Mouse (Mus musculus): ENCODE measurements at regions not wholly inside any gene's neighbourhood (a gene's known extent, or its start where the extent isn't known, plus 50 kb on each side); places are given as distances from the start of the nearest gene placed in this dataset.
A peak's percentile ranks its signal among the peaks of the same experiment; 100 is the strongest.

DNA sequence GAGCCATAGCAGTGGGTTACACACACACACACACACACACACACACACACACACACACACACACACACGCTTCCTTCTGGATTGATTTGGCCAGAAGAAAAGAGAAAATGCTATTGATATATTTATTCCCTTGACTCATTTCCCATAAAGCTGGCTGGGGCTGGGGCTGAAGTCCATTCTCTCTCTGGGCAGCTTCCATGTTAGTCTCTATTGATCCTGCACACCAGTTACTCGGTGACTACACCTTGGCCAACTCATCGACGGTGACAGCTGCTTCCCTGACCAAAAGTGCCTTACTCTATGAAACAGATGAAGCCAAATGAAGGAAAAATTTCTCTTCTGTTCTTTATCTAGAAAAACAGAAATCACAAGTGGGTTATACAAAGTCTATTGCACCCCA, 82.1 kb downstream of the Snx18 start:
- no peak for DNase-seq (ENCODE audit: low spot score in 2 of 2)

DNA sequence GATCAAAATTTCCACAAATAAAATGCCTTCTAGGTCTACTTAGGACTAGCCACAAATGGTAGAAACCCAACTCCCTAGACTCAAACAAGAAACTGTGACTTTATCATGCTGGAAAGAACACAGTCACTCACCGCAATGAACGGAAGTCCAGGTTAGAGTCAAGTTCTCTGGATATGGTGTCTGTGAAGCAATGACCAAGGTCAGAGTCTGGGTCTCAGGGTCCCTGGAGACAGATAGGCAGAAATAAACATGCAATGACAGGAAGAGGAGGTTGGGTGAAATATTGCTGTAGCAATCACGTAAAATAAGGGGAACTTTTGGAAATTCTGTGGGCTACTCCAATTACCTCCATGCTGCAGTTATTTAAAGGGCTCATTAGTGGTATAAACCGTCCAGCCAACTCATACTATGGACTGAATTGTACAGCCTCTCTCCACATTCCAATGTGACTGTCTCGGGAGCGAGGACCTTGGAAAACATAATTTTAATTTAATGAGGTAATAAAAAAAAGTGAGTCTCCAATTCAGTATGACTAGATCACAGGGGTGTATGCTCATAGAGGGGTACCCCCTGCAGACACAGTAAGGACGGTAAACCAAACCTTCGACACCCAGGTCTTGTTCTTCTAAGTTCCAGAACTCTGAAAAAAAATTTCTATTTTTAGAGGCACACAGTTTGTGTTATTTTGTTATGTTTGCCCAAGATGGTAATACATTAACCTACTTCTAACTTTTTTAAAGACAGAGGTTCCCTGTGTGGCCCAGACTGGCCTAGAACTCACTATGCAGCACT, 83.5 kb downstream of the Snx18 start:
- DNase-seq (ENCODE audit: low spot score in 2 of 2): no peak

DNA sequence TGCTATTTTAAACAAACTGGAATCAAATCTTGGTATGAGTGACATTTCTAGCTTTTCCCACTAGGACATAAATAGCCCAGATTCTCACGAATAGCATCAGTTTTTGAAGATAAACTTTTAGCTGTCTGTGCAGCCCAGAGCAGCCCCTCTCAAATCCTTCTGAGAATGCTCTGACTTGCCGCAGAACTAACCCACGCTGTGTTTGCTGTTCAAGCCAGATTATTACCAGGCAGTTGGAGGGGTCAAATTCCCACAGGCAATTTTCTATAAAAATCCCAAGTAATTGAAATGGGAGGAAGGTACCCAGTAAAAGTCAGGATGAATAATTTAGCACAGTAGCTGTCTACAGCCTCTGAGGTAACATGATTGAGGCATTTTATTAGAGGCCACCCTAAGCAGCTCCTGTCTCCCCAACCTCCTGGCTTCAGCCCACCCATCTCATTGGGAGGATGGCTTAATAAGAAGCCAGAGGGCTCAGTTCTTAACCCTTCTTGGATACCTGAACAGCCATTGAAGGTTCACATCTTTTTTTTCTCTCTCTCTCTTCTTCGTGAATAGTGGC, 84.4 kb downstream of the Snx18 start:
- DNase-seq (ENCODE audit: low spot score in 2 of 2): no peak

DNA sequence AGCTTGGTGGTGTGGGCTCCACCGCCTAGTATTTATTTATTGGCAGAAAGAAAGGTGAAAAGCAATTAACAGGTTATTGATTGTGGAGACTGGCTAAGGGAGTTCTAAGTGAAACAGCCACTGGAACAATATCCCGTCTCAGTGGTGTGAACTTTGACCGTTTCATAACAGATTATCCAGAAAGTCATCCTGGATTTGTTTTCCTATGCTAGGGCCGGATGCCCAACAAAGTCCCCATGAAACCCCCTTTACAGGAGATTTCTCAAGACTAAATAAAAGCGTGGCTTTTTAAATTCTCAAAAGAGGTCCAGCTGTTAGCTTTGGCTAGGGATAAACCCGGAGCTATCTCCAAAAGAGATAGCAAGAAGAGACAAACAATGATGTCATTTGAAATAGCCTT, 91.4 kb downstream of the Snx18 start:
- no peak for DNase-seq (ENCODE audit: low spot score in 2 of 2)

DNA sequence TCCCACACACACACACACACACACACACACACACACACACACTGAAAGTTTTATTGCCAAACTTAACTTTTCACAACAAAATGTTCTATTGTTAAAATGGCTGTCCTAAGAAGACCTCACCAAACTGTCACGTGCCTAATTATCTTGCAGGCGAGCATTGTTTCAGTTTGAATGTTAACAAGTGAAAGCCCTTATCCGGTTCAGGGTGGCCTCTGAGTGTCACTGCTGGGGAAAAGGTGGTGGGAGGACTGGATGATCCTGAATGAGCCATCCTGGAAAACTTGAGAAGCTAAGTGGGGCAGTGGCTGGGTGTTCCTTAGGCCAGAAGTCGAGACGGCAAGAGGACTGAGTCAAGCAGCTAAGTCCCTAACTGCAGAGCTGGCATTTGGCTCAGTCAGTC, 94.9 kb downstream of the Snx18 start:
- DNase-seq (ENCODE audit: low spot score in 2 of 2): no peak

DNA sequence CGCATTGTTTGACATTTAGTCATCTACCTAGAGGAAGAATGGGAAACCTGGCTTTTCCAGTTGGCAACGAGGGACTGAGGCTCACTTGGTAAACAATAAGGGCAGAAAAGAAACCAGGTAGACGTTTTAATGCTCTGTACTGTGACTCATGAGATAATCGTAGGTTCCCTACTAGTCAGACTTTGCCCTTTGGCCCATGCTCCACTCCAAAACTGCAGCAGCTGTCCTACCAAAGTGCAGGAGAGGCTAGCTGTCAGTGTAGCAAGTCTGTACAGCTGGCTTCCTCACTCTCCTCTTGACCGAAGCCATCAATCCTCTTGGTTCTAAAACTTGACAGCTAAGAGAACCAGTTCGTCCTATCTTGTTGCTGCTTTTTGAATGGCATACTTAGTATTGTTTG, 100.2 kb downstream of the Snx18 start:
- no peak for DNase-seq (ENCODE audit: low spot score in 2 of 2)

DNA sequence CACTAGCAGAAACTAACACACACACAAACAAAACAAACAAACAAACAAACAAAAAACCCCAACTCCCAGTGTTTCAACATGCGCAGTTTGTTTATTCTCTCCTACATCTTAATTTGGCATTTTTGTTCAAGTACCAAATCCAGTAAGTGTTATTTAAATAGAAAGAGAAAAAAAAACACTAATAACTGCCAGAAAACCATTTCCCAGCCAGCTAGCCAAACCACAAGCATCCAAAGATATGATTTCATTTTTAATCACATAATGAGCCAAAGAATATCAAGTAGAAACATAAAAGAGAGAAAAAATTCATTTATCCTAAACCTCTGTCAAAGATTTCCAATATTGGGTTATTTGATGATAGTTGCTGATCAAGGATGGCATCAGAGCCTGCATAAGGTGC, 102.3 kb downstream of the Snx18 start:
- DNase-seq (ENCODE audit: low spot score in 2 of 2): no peak

DNA sequence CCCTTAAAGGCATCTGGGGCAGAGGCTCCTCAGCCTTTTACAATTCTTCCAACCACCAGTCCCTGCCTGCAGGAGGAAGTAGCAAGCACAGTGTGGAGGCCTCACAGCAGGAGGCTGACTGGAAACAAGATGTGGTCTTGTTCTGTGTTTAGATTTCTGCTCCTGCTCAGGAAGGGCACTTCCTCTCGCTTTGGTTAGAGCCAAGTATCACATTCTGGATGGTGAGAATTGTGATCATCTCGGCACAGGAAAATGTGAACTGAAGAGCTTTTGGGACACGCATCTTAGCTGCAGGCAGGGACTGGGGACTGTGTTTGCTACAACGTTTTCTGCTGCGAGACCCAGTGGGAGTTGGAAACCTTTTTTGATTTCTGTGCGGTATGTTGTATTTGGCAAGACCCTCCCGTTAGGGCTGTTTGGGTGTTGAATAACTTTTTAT, 103.2 kb downstream of the Snx18 start:
- no peak for DNase-seq (ENCODE audit: low spot score in 2 of 2)

DNA sequence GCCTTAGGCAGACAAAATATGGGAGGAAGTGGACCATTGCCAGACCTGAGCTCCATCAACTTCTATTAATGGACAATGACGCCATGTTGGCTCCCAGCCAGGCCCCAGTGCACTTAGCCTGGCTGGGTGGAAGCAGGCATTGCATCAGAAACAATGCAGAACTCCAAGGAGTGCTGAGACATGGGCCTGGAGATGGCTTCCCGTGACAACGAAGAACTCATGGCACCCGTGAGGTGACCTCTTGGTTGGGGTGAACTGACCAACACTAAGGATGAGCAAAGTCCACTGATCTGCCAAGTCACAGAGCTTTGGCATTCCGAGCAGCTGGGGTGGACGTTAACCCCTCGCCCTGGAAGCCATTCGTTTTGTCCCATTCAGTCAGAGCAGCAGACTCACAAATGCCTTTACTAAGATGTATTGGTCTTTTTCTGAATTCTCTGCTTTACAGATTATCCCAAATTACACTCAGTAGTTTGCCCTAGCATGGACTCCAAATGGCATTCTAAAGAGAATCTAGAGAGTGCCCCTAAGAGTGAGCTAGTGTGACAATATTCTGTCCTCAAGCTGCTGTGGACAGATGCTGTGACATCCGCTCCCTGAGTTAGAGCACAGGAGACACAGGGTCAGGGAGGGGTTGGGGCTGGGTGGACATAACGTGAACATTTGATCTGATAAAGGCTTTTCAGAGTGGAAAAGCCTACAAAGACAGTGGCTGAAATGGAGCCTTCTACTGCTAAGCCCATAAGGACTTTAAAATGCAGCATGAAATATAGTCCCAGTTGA, 108.8 kb downstream of the Snx18 start:
- DNase-seq (ENCODE audit: low spot score in 2 of 2): peak in 1 of 2 experiments; percentile 46

DNA sequence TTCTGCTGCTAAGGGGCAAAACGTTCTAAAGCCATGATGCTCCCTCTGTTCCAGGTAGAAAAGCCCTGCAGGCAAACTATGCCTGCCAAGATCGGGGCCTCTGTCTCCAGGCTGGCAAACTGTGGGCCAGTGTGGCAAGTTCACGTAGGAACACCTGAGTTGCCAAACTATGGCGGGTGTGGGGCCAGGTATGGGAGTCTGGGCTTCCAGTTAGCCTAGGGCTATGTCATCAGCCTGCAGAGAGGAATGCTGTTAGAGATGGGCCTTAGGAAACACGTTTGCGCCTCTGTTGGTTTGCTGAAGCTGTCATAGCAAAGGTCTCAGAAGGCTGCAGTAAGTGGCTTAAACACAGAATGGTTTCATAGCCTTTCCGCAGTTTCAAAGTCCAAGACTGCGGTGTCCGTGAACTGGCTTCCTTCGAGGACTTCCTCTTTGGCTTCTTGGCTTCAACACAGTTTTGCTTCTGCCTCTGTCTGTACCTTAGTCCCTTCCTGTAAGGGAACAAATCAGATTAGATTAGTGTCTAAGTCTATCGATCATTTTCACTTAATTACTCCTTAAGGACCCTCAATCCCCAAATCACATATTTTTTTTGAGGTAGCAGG, 110.1 kb downstream of the Snx18 start:
- no peak for DNase-seq (ENCODE audit: low spot score in 2 of 2)

DNA sequence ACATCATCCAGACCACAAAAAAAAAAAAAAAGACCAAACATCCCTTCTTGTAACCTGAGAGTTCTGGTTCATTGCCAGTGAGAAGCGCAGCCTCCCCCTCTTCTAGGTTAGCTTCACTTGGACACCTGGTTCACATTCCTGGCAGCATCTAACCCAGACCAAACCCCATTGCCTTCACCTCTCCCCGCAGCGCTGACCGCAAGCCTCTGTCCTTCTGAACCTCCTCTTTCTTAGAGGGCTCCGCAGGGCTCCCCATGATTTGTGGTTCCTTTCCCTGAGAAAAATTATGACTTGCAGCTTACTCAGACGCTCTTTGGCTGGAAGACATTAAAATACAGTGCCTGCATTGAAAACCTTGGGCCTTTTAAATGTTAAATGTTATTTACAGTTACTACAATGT, 115.8 kb downstream of the Snx18 start:
- no peak for DNase-seq (ENCODE audit: low spot score in 2 of 2)

DNA sequence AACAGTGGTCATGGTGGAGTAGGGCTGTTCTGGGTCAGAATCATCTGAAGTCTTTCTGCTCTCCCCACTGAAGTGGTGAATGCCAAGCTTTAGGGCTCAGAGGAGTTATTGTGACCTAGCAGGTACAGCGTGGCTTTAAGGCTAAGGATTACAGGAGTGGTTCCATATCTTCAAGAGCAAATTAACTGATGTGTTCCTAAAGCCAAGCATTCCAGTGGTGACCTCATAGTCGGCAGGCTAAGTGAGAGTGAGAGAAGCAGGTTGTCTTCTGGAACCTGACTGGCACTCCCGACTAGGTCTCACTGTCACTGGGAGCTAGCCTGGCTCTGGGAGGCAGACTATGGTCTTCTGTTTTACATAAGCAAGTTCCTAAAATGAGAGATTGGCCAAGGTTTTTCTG, 116.3 kb downstream of the Snx18 start:
- DNase-seq (ENCODE audit: low spot score in 2 of 2): no peak

DNA sequence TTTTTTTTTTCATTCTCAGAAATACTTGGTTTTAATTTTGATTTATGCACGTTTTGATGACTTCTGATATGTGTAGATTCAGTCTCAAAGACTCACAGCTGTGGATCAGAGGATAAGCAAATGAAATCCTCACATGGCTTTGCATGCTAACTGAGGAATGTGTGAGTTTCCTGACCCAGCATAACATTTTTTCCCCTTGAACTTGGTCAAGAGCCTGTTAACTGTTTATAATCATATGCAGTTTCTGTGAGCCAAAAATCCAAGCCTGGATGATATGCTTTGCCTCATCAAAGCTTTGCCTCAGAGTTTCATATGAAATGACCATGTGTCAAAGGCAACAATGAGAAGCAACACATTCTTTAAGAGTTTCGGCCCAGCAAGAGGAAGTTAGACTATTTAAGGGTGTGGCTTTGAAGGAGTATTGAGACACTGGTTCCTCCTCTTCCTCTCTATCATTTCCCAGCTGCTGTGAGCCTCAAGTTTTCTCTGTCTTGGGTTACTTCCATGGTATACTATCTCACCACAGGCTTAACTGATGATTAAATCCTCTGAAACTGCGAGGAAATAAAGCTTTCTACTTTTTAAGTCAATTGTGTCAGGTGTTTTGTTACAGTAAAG, 117.9 kb downstream of the Snx18 start:
- DNase-seq (ENCODE audit: low spot score in 2 of 2): no peak

DNA sequence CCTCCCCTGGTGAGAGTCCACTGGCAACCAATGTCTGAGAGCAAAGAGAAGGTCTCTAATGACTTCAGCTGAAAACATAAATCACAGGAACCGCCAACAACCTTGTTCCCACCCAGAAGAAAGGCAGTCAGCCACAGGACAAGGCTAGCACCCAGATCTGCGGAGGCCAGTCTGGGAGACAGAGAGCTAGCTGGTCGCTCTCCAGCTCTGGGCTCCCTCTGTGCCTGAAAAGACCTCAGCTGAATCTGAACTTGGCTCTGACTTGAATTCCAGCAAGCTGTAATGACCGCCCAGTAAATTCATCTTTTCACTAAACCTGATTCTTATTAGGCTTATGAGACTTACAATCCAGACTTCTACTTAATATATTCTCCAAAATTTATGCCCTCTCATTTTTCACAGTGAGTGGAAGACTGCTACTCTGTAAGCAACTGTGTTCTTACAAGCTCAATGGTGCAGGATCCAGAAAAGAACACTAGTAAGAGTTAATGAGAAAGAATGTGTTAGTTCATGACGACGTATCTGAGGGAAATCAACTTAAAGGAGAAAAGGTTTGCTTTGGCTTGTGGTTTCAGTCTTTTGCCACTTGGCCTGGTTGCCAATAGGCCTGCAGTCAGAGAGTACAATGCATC, 119.2 kb downstream of the Snx18 start:
- DNase-seq (ENCODE audit: low spot score in 2 of 2): no peak

DNA sequence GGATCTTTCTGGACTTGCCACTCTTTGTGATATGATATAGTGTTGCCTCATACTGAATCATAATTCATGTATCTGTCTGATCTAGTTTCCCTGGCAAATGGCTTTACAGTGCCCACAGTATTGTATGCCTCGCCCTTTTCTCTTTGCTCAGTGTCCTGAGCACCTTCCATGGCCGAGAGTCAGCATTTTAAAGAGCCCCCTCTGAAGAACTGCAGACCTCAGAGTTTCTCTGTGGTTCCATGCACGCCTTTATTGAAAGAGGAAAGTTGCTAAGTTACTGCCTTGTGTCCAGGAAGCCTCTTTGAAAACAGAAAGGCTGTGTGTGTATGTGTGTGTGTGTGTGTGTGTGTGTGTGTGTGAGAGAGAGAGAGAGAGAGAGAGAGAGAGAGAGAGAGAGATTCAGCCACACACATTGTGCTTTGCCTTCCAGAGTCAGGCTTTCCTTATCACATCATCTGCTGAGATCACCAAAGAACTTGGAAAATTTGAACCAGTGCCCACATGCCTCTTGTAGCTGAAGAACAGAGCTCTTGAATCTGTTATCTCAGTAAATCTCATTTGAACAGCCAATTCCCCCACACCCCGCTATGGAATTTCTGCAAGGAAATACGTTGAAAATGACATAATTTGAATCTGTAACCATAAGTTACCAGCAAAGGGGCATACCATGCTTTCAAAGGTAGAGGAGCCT, 122.6 kb downstream of the Snx18 start:
- no peak for DNase-seq (ENCODE audit: low spot score in 2 of 2)

DNA sequence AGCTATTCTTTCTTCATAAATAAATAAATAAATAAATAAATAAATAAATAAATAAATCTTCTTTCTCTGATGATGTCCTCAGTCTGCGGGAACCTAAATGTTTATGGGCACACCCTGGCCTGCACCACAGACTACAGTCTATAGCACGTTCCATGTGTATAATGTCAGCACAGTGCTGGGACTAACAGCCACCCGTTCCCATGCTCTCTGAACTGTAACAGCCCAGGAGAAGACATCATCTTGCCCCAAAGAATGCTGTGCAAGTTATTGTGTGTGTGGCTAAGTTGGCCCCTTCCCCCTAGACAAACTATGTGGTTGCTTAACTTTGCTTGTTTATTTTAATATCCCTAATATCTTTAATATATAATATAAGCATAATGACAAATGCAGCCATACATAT, 123.2 kb downstream of the Snx18 start:
- DNase-seq (ENCODE audit: low spot score in 2 of 2): no peak

DNA sequence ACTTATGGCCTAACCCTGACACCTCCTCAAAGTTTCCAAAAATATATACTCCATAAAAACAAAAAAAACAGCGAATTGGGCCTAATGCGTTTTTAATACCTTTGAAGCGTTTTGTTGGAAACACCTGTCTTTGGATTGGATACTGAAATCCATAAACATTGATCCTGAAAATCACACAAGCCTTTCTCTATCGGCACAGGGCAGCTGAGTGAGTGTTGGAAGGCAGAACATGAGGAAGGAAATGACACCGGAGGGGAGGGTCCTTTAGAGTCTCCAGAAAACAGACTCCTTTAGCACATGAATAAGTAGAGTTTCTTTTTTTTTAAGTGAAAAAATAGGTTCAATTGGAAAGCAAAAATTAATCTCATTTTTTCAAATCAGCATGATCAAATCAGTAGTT, 123.7 kb downstream of the Snx18 start:
- no peak for DNase-seq (ENCODE audit: low spot score in 2 of 2)

DNA sequence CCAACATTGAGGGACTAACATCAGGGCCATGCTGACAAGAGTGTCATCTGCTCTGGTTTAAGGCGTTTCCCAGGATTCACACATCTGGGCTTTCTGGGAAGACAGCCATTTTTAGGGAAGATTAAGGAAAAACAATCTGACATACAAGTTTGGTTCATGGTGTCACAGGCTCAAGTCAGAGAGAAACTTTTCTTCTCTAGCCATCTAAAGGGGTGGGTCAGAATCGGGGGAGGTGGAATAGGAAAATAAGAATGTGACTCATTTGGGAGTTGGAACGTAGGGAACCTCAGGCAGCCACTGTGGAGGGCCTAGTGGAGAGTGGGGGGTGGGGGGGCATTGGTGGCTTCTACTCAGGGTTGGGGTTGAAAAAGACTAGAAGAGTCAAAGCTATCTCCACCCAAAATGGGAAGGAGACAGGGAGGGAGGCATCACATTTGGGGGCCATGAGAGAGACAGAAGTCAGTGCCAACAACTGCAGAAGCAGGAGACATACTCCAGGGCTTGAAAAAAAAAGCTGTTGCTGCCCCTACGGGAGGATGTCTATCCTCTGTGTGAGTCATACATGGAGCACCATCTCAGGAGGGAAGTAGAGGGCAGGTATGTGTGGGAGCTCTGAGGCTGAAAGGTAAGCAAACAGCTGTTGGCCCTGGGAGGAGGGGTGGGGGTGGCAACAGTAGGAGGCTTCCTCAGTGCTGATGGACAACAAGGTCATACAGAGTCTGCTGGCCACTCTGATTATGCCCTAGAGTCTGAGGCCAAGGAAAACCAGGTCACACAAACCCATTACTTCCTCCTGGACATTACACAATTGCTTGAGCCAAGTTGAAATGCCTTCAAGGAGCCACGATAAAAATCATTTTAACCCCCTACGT, 128.2 kb downstream of the Snx18 start:
- no peak for DNase-seq (ENCODE audit: low spot score in 2 of 2)

DNA sequence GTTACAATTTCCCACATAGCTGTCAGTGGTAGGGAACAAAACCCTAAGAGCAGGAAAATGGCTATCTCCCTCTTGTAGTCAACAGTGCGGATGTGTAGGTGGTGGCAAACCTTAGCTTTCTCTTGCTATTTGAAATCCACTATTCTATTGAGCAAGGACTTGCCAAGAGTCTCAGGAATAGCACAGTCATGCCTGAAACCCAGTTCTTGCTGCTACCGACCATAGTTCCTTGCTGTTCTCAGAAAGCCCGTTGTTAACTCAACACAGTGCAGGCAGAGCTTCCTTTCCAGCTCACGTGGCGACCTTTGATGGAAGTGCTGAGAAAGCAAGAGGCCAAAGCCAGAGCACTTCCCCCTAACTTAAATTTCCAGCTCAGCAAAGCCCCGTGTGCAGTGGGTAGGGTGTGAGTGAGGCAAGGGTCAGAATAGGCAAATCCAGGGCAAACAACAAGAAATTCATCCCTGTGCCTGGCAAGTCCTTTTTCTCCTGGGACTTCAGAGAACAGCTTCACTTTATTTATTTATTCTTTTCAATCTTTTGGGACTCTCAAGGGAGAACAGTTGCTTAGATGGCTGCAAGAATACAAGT, 131.9 kb downstream of the Snx18 start:
- no peak for DNase-seq (ENCODE audit: low spot score in 2 of 2)

DNA sequence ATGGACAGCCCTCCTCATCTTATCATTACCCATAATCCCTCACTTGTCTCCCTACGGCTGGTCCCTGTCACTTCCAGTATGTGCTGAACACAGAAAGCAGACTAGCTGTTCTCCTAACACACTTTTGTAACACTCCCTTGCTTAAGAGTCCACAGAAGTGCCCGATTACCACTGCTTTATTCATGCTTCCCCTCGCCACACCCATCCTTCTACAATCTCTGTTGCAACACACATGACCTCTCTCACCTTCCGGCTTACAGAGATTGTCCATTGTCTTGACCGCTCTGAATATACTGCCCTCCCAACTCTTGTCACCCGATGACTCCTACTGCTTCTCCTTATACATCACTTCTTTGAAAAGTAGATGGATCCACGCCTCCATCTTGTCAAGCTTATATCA, 132.9 kb downstream of the Snx18 start:
- no peak for DNase-seq (ENCODE audit: low spot score in 2 of 2)

Measured in spleen, postnatal 10 days (tissue).